Mouse (Mus musculus) liver, postnatal 0 days (tissue): Measurements from ENCODE around the gene Relt. TPM values are rescaled to one million over a fixed set of nuclear protein-coding genes. Genes with fewer than 3 reads are reported as not detected.

Experiments used
- ATAC-seq: fragments of 200-750 bp; cut with Nextera tagmentation; 2 replicates; pipeline ENCODE4 v1.8.0; 2017; ENCODE audit warnings: mild to moderate bottlenecking, moderate library complexity
- DNase-seq: peaks from one replicate; pipeline ENCODE4 v3.0.0-alpha.2; 2016
- H3K27ac ChIP-seq: fragments of 300-500 bp; sonication (generic); 2 replicates; pipeline ENCODE4 v1.5.1; 2014; ENCODE audit warnings: antibody characterized with exemption, moderate library complexity, mild to moderate bottlenecking, low read depth
- H3K27me3 ChIP-seq: fragments of 300-500 bp; sonication (generic); 2 replicates; pipeline ENCODE4 v1.6.1; 2014; ENCODE audit warnings: low read length, control low read depth, mixed read lengths; ENCODE audit not compliant: insufficient read depth
- H3K36me3 ChIP-seq: fragments of 300-500 bp; sonication (generic); replicated peaks from 2 replicates; pipeline ENCODE4 v1.6.1; 2014; ENCODE audit warnings: mild to moderate bottlenecking, control low read depth, low read length, moderate library complexity, mixed read lengths; ENCODE audit not compliant: insufficient read depth
- H3K4me1 ChIP-seq: fragments of 300-500 bp; sonication (generic); 2 replicates; pipeline ENCODE4 v1.6.1; 2014; ENCODE audit warnings: antibody characterized with exemption, mild to moderate bottlenecking, control low read depth; ENCODE audit not compliant: insufficient read depth
- H3K4me2 ChIP-seq: fragments of 300-500 bp; sonication (generic); 2 replicates; pipeline ENCODE4 v1.6.1; 2014; ENCODE audit warnings: low read depth, mild to moderate bottlenecking, low read length, moderate library complexity, mixed read lengths
- H3K4me3 ChIP-seq: fragments of 300-500 bp; sonication (generic); 2 replicates; pipeline ENCODE4 v1.5.1; 2014; ENCODE audit warnings: low read depth, low read length
- H3K9ac ChIP-seq: fragments of 300-500 bp; sonication (generic); replicated peaks from 2 replicates; pipeline ENCODE4 v1.6.1; 2014; ENCODE audit warnings: mild to moderate bottlenecking, moderate library complexity
- H3K9me3 ChIP-seq: fragments of 300-500 bp; sonication (generic); 2 replicates; pipeline ENCODE4 v1.6.1; 2016; ENCODE audit warnings: mild to moderate bottlenecking, control low read depth, low read length, mixed read lengths
- CTCF ChIP-seq: sonication (generic); IDR thresholded peaks from 2 replicates; pipeline ENCODE4 v1.5.1; 2016; ENCODE audit warnings: antibody characterized with exemption, low read depth
- EP300 ChIP-seq: IDR thresholded peaks from 2 replicates; pipeline ENCODE4 v1.6.1; 2016; ENCODE audit warnings: antibody characterized with exemption, low read depth, mild to moderate bottlenecking
- WGBS: fragments of 180-500 bp; shearing (Covaris S2); extraction: QIAGEN DNeasy Blood & Tissue Kit; methylation state at CpG from one replicate; pipeline ENCODE4 v1.1.7; 2014; ENCODE audit not compliant: insufficient replicate concordance; 5-methylcytosine and 5-hydroxymethylcytosine counted together
- polyA plus RNA-seq: library from polyadenylated mRNA; unstranded; fragments of >200 nt; fragmentation: Nextera tagmentation; extraction: Ambion mirVana; gene quantifications from 2 replicates; pipeline ENCODE4 v1.2.1, GENCODE M21; 2015

Relt gene
- polyA plus RNA-seq, 1 experiment from 2014 or later, result 7.5 TPM

GRCm38 (mm10) chr7:100860450-100860849 lies 2.8 kb downstream of the Relt start:
- H3K27ac ChIP-seq, result 0 out of 2 replicates have a peak overlapping the region, but pooled peaks have one; percentile 8
- peaks cover 60% of the 10 kb centered on the region for H3K4me1 ChIP-seq
- DNase-seq, result no peak

GRCm38 (mm10) chr7:100855795-100856573 lies 7.3 kb downstream of the Relt start:
- Histone ChIP-seq H3K9ac (peak overlapping the region; percentile 60), H3K4me2 (peak overlapping the region; percentile 47), H3K4me3 (peak overlapping the region; percentile 24), H3K4me1 (peaks cover 79% of the 10 kb centered on the region), H3K27ac (peak overlapping the region; percentile 96), H3K36me3 (peaks cover 33% of the 10 kb centered on the region), H3K27me3 (no peaks in the 10 kb centered on the region), H3K9me3 (no peaks in the 10 kb centered on the region)
- peak; percentile 79 for ATAC-seq
- peak; percentile 85 for DNase-seq
- TF ChIP-seq EP300 (no peak), CTCF (no peak)
- WGBS, result 29% methylated on average over 4 of the region's 5 CpGs

More at GRCm38 (mm10) chr7:100860450-100860849, 2.8 kb downstream of the Relt start:
- ATAC-seq, result no peak
- 50% methylated on average over 3 of the region's 3 CpGs for WGBS
- Histone ChIP-seq H3K36me3 (peaks cover 27% of the 10 kb centered on the region), H3K4me2 (peak overlapping the region; percentile 98), H3K27me3 (no peaks in the 10 kb centered on the region), H3K9ac (peak overlapping the region; percentile 50), H3K4me3 (no peak overlapping the region), H3K9me3 (no peaks in the 10 kb centered on the region)
- TF ChIP-seq CTCF, result no peak
- TF ChIP-seq EP300, result no peak

- TF ChIP-seq EP300 (no peak), CTCF (no peak)
- no peaks in the 10 kb centered on the region for H3K9me3 ChIP-seq
- WGBS, result 22% methylated on average over 4 of the region's 4 CpGs
- no peaks in the 10 kb centered on the region for H3K27me3 ChIP-seq
- H3K36me3 ChIP-seq, result peaks cover 33% of the 10 kb centered on the region
- no peak for DNase-seq
- ATAC-seq, result no peak
- peaks cover 72% of the 10 kb centered on the region for H3K4me1 ChIP-seq
- peak overlapping the region; percentile 60 for H3K9ac ChIP-seq
- peak overlapping the region; percentile 24 for H3K4me3 ChIP-seq
- H3K27ac ChIP-seq, result peak overlapping the region; percentile 96
- peak overlapping the region; percentile 47 for H3K4me2 ChIP-seq
Measured at GRCm38 (mm10) chr7:100855300-100855699, 7.9 kb downstream of the Relt start.

GRCm38 (mm10) chr7:100854861-100855260 lies 8.4 kb downstream of the Relt start:
- WGBS, result 39% methylated on average over 5 of the region's 5 CpGs

DNA sequence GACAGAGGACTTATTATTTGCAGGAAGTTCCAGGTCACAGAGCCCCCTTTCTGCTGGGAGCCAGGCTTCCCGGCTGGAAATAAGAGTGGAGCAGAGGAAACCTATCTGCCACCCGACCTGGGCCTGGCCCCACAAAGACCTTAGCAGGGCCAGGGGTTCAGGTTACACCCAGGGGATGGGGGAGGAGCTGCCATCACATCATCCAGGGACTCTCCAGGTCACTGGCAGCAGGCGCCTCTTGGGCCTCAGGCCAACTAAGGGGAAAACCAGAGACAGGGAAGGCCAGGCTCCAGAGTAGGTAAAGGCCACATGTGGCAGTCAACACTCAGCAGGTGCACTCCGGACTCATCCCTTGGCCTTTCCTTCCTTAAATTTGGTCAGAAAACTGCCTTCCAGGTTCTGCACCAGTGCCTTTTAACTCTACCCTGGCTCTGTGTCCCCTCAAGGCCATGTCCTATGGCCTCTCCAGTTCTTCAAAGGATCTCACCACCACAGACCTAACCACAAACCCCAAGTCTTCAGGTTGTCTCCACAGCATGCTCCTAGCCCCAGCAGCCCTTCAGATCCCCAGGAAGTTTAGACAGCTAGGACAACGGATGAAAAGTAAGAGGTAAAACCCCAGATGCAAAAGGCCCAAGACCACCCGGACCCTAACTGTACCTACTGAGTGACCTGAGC lies 9.0 kb downstream of the Relt start:
- TF ChIP-seq CTCF (no peak), EP300 (no peak)
- Histone ChIP-seq H3K27me3 (no peaks in the 10 kb centered on the region), H3K4me2 (peak overlapping the region; percentile 47), H3K36me3 (peaks cover 34% of the 10 kb centered on the region), H3K9ac (peak overlapping the region; percentile 60; the same call in 1 of the 2 replicates), H3K9me3 (no peaks in the 10 kb centered on the region), H3K4me1 (peaks cover 63% of the 10 kb centered on the region), H3K4me3 (peak overlapping the region; percentile 24), H3K27ac (peak overlapping the region; percentile 96)
- WGBS, result 33% methylated on average over 6 of the region's 6 CpGs
- ATAC-seq, result no peak
- DNase-seq, result no peak

More at GRCm38 (mm10) chr7:100854861-100855260, 8.4 kb downstream of the Relt start:
- DNase-seq (no peak), ATAC-seq (no peak)
- peaks cover 33% of the 10 kb centered on the region for H3K36me3 ChIP-seq
- H3K27ac ChIP-seq, result peak overlapping the region; percentile 96
- no peak for TF ChIP-seq EP300
- TF ChIP-seq CTCF, result no peak
- peaks cover 68% of the 10 kb centered on the region for H3K4me1 ChIP-seq
- no peaks in the 10 kb centered on the region for H3K9me3 ChIP-seq
- peak overlapping the region; percentile 24 for H3K4me3 ChIP-seq
- no peaks in the 10 kb centered on the region for H3K27me3 ChIP-seq
- H3K4me2 ChIP-seq, result peak overlapping the region; percentile 47
- H3K9ac ChIP-seq, result peak overlapping the region; percentile 60

GRCm38 (mm10) chr7:100853396-100853795 lies 9.8 kb downstream of the Relt start:
- TF ChIP-seq EP300, result no peak
- no peak for TF ChIP-seq CTCF
- Histone ChIP-seq H3K27me3 (no peaks in the 10 kb centered on the region), H3K4me1 (peaks cover 54% of the 10 kb centered on the region), H3K9me3 (no peaks in the 10 kb centered on the region), H3K9ac (0 out of 2 replicates have a peak overlapping the region, but pooled peaks have one; percentile 60), H3K4me3 (no peak overlapping the region), H3K27ac (peak overlapping the region; percentile 96), H3K36me3 (peaks cover 34% of the 10 kb centered on the region), H3K4me2 (peak overlapping the region; percentile 47; the same call in 1 of the 2 replicates)
- ATAC-seq (no peak), DNase-seq (no peak)
- WGBS, result 54% methylated on average over 3 of the region's 3 CpGs
